Mouse (Mus musculus): ENCODE results near the gene Zdhhc20. TPM values are rescaled to one million over a fixed set of nuclear protein-coding genes. Genes with fewer than 3 reads are reported as not detected.
"Not testable (repeated sequence)": the region's sequence is repeated elsewhere in the genome, so short reads cannot be mapped to it uniquely, and the experiment has no call there.

Zdhhc20 gene
- polyA plus RNA-seq, 1 experiment from 2014 or later: 41.3 TPM

DNA sequence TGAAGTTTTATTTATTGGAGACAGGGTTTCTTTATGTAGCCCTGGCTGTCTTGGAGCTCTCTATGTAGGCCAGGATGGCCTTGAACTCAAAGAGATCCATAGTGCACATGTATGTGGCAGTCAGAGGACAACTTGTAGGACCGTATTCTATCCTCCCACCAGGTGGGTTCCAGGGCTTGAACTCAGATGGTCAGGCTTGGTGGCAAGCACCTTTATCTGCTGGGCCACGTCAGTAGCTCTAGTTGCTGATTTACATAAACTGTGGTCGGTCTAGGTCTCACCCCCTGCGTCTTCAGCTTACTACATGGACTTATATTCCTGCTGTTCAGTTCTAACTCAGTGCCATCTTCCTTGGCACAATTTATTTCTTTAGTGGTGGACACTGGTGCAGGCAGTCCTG, 21.2 kb upstream of the Zdhhc20 start:
- H3K9ac ChIP-seq: no peak overlapping the region
- H3K4me2 ChIP-seq: no peak overlapping the region
- WGBS: 74% methylated on average over 4 of the region's 4 CpGs
- H3K4me3 ChIP-seq: no peak overlapping the region
- 0 out of 2 replicates have a peak, but pooled peaks have one; percentile 7 for ATAC-seq (replicated peaks)
- H3K27me3 ChIP-seq (replicated peaks): no peaks in the 10 kb centered on the region
- H3K4me1 ChIP-seq: no peaks in the 10 kb centered on the region
- 0 out of 2 replicates have a peak, but pooled peaks cover 3% of the 10 kb centered on the region for H3K36me3 ChIP-seq (replicated peaks)
- no peaks in the 10 kb centered on the region for H3K9me3 ChIP-seq
- H3K27ac ChIP-seq: no peak overlapping the region

GRCm38 (mm10) chr14:57910501-57911068, 20.5 kb upstream of the Zdhhc20 start:
- Histone ChIP-seq H3K36me3 (replicated peaks) (0 out of 2 replicates have a peak, but pooled peaks cover 1% of the 10 kb centered on the region), H3K4me3 (peak overlapping the region; percentile 32), H3K27ac (peak overlapping the region; percentile 58; the same call in 1 of the 2 replicates), H3K27me3 (replicated peaks) (no peaks in the 10 kb centered on the region), H3K4me2 (peak overlapping the region; percentile 54), H3K4me1 (no peaks in the 10 kb centered on the region), H3K9ac (peak overlapping the region; percentile 45), H3K9me3 (no peaks in the 10 kb centered on the region)
- WGBS: 18% methylated on average over 26 of the region's 26 CpGs
- ATAC-seq (replicated peaks): peak; percentile 91

DNA sequence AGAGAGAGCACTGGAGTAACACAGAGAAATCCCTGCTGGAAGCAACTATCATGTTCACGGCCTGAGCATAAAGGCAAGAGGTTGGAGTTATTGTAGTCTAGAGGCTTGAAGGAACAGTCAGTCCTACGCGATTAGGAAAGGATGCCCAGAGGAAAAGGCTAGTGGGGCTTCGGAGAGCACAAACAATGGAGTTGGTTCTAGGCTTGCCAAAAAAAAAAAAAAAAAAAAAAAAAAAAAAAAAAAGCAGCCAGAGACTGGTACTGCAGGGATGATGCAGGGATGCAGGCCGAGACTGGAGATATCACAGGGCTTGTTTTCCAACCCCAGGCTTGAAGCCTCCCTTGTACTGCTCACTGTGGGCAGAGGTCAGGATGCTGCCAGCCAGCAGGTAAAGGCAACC, 19.2 kb upstream of the Zdhhc20 start:
- no peak overlapping the region for H3K4me3 ChIP-seq
- whole genome bisulfite sequencing: 69% methylated on average over 5 of the region's 5 CpGs
- H3K9me3 ChIP-seq: no peaks in the 10 kb centered on the region
- H3K4me1 ChIP-seq: no peaks in the 10 kb centered on the region
- no peak overlapping the region for H3K9ac ChIP-seq
- no peaks in the 10 kb centered on the region for H3K27me3 ChIP-seq (replicated peaks)
- 0 out of 2 replicates have a peak, but pooled peaks have one; percentile 31 for ATAC-seq (replicated peaks)
- H3K27ac ChIP-seq: no peak overlapping the region
- H3K4me2 ChIP-seq: no peak overlapping the region
- no peaks in the 10 kb centered on the region for H3K36me3 ChIP-seq (replicated peaks)

GRCm38 (mm10) chr14:57908431-57908830, 18.4 kb upstream of the Zdhhc20 start:
- Histone ChIP-seq H3K9me3 (no peaks in the 10 kb centered on the region), H3K36me3 (replicated peaks) (no peaks in the 10 kb centered on the region), H3K4me1 (no peaks in the 10 kb centered on the region), H3K27ac (no peak overlapping the region), H3K9ac (no peak overlapping the region), H3K4me3 (no peak overlapping the region), H3K4me2 (no peak overlapping the region), H3K27me3 (replicated peaks) (no peaks in the 10 kb centered on the region)
- 80% methylated on average over 2 of the region's 2 CpGs for WGBS
- no peak for ATAC-seq (replicated peaks)

- ATAC-seq (replicated peaks): no peak
- 70% methylated on average over 1 of the region's 1 CpGs for WGBS
These were observed 11.9 kb upstream of the Zdhhc20 start for GRCm38 (mm10) chr14:57901998-57902397.

GRCm38 (mm10) chr14:57896882-57897281, 6.8 kb upstream of the Zdhhc20 start:
- H3K9me3 ChIP-seq: no peaks in the 10 kb centered on the region
- no peaks in the 10 kb centered on the region for H3K36me3 ChIP-seq (replicated peaks)
- no peaks in the 10 kb centered on the region for H3K4me1 ChIP-seq
- ATAC-seq (replicated peaks): no peak
- H3K9ac ChIP-seq: no peak overlapping the region
- WGBS: 96% methylated on average over 12 of the region's 12 CpGs
- H3K4me2 ChIP-seq: no peak overlapping the region
- H3K27ac ChIP-seq: no peak overlapping the region
- H3K4me3 ChIP-seq: no peak overlapping the region
- H3K27me3 ChIP-seq (replicated peaks): no peaks in the 10 kb centered on the region

More at GRCm38 (mm10) chr14:57901998-57902397, 11.9 kb upstream of the Zdhhc20 start:
- Histone ChIP-seq H3K4me3 (no peak overlapping the region), H3K9ac (no peak overlapping the region), H3K4me2 (no peak overlapping the region), H3K36me3 (replicated peaks) (no peaks in the 10 kb centered on the region), H3K27ac (no peak overlapping the region), H3K4me1 (no peaks in the 10 kb centered on the region), H3K9me3 (no peaks in the 10 kb centered on the region), H3K27me3 (replicated peaks) (no peaks in the 10 kb centered on the region)

DNA sequence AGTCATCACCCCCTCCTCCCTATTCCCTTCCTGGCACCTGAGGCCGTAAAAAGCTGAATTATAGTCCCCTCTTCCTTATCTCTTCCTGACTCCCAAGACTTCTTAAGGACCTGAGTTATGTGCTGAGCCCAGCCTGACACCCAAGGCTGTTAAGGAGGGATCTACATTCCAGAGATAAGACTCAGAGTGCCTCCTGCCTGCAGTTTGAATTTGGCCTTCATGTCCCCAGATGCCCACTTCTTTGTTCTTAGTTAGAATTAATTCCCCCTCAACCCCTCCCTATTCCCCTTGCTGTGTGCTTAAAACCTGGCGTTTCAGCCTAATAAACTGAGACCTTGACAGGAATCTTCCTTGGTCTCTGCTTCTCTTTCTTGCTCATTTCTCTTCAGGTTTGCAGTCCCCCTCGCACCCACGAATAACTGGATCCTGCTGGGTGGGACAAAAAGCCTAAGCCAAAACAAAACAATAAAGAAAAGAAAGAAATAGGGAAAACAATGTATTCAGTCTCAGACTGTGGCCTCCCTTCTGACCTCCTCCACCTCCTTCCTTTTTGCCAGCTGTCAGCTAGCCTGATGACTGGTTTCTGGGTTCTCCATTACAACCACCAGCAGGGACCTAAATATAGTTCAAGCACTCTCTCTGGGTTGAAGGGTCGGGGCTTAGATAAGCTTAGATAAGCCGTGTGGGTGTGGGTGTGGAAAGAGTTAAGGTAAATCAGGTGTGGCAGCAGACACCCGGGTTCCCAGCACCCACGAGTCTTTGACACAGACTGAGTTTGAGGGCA, 6.2 kb upstream of the Zdhhc20 start:
- not testable (repeated sequence) for H3K9ac ChIP-seq; H3K27ac ChIP-seq; H3K4me3 ChIP-seq; H3K4me2 ChIP-seq; H3K36me3 ChIP-seq (replicated peaks); H3K27me3 ChIP-seq (replicated peaks); H3K4me1 ChIP-seq; H3K9me3 ChIP-seq; ATAC-seq (replicated peaks)
- 64% methylated on average over 8 of the region's 8 CpGs for WGBS

DNA sequence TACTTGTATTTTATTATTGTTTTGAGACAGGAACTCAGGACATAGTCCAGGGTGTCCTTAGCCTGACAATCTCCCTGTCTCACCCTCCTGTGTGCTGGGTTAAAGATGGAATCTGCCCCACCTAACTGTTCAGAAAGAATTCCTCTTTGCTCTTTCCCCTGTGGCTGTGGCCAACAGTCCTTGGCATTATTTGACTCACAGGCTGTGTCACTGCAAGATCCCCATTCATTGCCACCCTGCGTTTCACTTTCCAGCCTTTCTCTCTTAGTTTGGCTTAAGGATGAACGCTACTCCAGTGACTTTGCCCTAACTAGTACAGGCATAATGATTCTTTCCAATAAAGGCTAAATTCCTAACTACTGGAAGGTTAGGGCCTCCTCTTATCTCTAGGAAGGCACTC, 4.3 kb upstream of the Zdhhc20 start:
- Histone ChIP-seq H3K4me2 (no peak overlapping the region), H3K36me3 (replicated peaks) (no peaks in the 10 kb centered on the region), H3K4me1 (no peaks in the 10 kb centered on the region), H3K27ac (no peak overlapping the region), H3K9ac (no peak overlapping the region), H3K4me3 (no peak overlapping the region), H3K9me3 (no peaks in the 10 kb centered on the region), H3K27me3 (replicated peaks) (no peaks in the 10 kb centered on the region)
- no peak for ATAC-seq (replicated peaks)
- 88% methylated on average over 2 of the region's 2 CpGs for WGBS

DNA sequence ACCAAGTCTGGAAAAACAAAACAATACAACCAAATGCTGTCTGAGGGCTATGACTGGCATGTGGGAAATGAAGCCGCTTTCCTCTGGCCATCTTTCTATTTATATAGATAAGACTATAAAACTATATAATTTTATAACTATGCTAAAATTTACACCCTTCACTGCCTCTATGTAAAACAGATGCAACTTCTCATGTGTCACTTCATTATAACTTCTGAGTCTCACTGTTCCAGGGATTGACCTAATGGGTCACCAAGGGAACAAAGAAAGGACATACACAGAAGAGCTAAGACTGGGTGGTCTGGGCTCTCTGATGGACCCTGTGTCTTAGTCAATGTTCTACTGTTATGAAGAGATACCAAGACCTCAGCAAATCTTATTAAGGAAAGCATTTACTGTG, 2.9 kb upstream of the Zdhhc20 start:
- H3K27ac ChIP-seq: no peak overlapping the region
- H3K9ac ChIP-seq: no peak overlapping the region
- peaks cover 11% of the 10 kb centered on the region for H3K4me1 ChIP-seq
- no peak overlapping the region for H3K4me2 ChIP-seq
- H3K36me3 ChIP-seq (replicated peaks): no peaks in the 10 kb centered on the region
- H3K9me3 ChIP-seq: no peaks in the 10 kb centered on the region
- 100% methylated on average over 1 of the region's 1 CpGs for WGBS
- H3K4me3 ChIP-seq: no peak overlapping the region
- ATAC-seq (replicated peaks): no peak
- no peaks in the 10 kb centered on the region for H3K27me3 ChIP-seq (replicated peaks)

DNA sequence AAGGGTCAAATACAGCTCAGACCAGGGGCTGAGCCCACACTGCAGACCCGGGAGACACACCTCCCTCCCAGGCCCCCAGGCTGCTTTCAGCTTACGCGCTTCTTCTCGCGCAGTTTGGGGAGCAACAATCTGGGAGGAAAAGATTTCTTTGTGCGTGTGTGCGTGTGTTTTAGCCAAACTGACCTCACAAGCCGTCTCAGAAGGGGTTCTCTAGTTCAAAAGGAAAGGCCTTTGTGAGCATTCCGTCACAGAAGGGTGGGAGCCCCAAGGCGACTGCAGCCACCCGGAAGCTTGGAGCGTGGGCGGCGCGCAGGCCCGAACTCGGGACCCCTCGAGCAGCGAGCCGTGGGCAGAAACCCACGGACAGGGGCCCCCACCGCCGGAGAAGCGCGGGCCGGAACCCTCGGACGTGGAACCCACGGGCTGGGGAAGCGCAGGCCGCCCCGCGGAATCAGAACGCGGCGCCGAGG, 500 bp downstream of the Zdhhc20 start:
- H3K36me3 ChIP-seq (replicated peaks): no peaks in the 10 kb centered on the region
- peak overlapping the region; percentile 80 for H3K9ac ChIP-seq
- peak overlapping the region; percentile 92 for H3K4me3 ChIP-seq
- H3K27ac ChIP-seq: peak overlapping the region; percentile 86
- H3K4me2 ChIP-seq: peak overlapping the region; percentile 56
- no peaks in the 10 kb centered on the region for H3K9me3 ChIP-seq
- H3K27me3 ChIP-seq (replicated peaks): no peaks in the 10 kb centered on the region
- ATAC-seq (replicated peaks): peak; percentile 45
- under 1% methylated on average over 37 of the region's 37 CpGs for WGBS
- H3K4me1 ChIP-seq: peaks cover 22% of the 10 kb centered on the region

GRCm38 (mm10) chr14:57887171-57887570, 2.9 kb downstream of the Zdhhc20 start:
- Histone ChIP-seq H3K9ac (no peak overlapping the region), H3K4me3 (no peak overlapping the region), H3K4me2 (peak overlapping the region; percentile 18; the same call in 1 of the 2 replicates), H3K27me3 (replicated peaks) (no peaks in the 10 kb centered on the region), H3K9me3 (no peaks in the 10 kb centered on the region), H3K4me1 (peaks cover 25% of the 10 kb centered on the region), H3K36me3 (replicated peaks) (no peaks in the 10 kb centered on the region), H3K27ac (no peak overlapping the region)
- 67% methylated on average over 8 of the region's 8 CpGs for WGBS
- ATAC-seq (replicated peaks): no peak

GRCm38 (mm10) chr14:57886032-57886431, 4.0 kb downstream of the Zdhhc20 start:
- Histone ChIP-seq H3K36me3 (replicated peaks) (no peaks in the 10 kb centered on the region), H3K9me3 (no peaks in the 10 kb centered on the region), H3K27ac (no peak overlapping the region), H3K9ac (no peak overlapping the region), H3K27me3 (replicated peaks) (no peaks in the 10 kb centered on the region), H3K4me1 (peaks cover 30% of the 10 kb centered on the region), H3K4me3 (no peak overlapping the region), H3K4me2 (no peak overlapping the region)
- no peak for ATAC-seq (replicated peaks)
- WGBS: 94% methylated on average over 2 of the region's 2 CpGs
